Mouse (Mus musculus): ENCODE measurements at regions not wholly inside any gene's neighbourhood (a gene's known extent, or its start where the extent isn't known, plus 50 kb on each side); places are given as distances from the start of the nearest gene placed in this dataset.
"Not testable (repeated sequence)": the region's sequence is repeated elsewhere in the genome, so short reads cannot be mapped to it uniquely, and the experiment has no call there.

DNA sequence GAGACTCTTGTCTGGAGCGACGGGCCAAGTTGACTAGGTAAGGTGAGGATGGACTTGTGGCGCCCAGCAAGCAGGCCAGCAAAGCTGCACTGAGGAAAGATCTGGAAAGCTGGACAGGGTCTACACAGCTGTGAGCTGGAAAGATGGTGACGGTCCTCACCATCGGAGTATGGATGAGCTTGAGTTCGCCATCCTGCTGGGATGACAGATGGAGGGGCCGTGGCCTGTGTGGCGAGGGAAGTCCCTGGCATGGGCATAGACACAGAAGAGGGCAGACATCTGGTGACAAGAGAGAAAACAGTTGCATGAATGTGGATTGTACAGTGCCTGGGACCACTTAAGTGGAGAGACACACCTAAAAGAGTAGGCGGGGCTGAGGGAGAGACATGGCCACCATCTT, 57.6 kb downstream of the Tmem270 start:
- no peak for DNase-seq

- no peak for DNase-seq
These were observed 58.0 kb downstream of the Tmem270 start for GRCm38 (mm10) chr5:134848571-134848970.

GRCm38 (mm10) chr5:134845416-134845815, 61.1 kb downstream of the Tmem270 start:
- no peak for DNase-seq

GRCm38 (mm10) chr5:134844216-134844615, 62.3 kb downstream of the Tmem270 start:
- not testable (repeated sequence) for DNase-seq

DNA sequence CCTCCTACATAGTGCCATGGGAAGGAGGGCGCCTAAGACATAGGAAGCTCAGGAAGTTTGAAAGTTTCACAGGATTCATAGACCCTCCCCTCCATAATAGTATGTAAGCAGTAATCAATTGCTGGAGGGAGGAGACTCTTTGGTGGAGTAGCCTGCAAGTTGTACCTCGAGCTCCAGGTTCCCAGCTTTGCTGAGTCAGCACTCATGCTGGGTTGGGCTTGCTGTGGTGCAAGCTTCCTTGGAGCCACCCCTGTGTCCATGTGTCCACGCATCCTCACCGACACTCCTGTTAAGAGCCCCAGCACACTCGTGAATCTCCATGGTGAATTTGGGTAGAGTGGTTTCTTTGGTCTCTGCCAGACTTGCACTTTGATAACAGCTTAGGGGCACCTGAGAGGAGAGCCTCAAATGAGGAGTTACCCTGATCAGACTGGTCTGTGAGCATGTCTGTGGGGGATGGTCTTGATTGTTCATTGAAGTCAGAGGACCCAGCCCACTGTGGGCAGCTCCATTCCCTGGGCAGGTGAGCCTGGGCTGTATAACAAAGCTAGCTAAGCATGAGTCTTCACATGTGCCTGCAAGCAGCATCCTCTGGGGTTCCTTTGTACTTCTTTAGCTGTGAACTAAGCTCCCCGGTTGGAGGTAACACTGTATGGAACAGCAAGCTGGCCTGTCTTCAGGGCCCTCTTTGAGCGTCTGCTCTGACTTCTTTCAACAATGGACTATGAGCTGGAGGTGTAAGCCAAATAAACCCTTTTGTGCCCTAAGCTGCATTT, 65.1 kb downstream of the Tmem270 start:
- no peak for DNase-seq

DNA sequence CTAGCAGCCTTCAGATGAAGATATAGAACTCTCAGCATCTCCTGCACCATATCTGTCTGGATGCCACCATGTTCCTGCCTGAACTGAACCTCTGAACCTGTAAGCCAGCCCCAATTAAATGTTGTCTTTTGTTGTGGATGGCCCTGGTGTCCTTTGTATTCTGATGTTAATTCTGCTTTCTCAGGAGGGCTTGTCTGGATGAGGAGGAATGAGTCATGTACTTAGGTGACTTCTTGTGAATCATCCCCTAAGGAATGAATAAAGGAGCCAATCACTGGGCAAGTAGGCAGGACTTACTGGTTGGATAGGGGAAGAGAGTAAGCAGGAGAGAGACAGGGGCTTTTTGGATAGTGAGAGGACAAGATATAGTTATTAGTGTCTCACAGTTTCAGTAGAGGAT, 70.0 kb downstream of the Tmem270 start:
- no peak for DNase-seq

- no peak for DNase-seq
These were observed 73.6 kb downstream of the Tmem270 start for GRCm38 (mm10) chr5:134832896-134833295.

DNA sequence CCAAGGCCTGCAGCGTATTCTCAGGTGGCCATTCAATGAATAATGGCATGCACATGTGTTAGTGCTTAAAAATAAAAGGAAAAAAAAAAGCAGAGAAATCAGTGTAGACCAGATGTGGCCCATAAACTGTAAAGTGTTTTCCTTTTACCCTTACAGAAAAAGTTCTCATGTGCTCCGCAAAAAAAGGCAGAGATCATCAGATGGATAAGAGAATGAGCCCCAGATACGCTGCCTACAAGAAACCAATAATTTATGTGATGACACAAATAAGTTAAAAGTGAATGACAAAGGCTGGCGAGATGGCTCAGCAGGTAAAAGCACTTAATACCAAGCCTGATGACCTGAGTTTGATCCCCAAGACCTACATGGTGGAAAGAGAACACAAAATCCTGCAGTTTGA, 70.5 kb upstream of the Eln start:
- DNase-seq = no peak

DNA sequence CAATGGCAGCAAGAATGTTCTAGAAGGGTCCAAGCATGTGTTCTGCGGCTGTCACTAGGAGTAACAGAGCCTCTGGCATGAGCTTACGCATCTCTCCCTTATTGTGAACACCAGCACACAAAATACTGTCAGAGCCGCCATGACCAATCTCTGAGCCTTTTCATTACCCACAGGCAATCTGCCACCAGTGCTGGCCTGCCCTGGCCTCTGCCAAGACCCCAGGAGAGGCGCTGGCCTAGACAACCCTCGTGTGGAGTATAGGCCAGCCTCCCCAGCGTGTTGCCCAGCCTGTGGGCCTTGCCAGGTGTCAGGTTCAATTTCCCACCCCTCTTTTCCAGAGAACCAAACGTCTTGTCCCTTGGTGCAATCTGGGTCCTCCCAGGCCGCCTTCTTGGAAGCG, 62.0 kb upstream of the Eln start:
- DNase-seq = no peak

DNA sequence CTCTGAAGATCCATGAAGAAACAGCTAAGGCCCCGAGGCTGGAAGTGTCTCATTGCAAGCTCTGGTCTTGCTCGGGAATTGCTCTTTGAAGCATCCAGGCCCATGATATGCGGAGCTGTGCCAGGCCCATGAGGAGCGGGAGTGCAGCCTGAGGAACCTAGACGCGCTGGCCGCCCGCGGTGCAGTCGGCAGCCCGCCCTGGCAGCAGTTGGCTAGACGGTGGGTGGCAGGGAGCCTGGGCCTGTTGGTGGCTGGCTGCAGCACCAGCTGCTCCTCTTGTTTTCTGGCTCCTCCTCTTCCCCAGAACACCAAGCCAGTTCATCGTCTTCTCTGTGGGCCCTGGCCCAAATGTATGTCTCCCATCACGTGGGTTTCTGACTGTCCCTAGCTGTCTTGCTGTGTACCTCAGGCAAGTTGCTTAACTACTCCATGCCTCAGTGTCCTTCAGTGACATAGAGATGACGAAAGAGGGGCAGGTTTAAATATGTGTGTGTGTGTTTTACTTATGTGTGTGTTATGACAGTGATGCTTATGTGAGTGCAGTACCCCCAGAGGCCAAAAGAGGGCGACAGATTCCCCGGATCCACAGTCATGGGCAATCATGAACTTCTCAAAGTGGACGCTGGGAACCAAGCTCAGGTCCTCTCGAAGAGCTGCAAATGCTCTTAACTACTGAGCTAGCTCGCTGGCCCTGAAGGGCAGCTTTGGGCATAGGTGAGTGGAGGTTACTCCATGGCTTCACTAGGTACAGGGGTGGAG, 57.3 kb upstream of the Eln start:
- DNase-seq = no peak

DNA sequence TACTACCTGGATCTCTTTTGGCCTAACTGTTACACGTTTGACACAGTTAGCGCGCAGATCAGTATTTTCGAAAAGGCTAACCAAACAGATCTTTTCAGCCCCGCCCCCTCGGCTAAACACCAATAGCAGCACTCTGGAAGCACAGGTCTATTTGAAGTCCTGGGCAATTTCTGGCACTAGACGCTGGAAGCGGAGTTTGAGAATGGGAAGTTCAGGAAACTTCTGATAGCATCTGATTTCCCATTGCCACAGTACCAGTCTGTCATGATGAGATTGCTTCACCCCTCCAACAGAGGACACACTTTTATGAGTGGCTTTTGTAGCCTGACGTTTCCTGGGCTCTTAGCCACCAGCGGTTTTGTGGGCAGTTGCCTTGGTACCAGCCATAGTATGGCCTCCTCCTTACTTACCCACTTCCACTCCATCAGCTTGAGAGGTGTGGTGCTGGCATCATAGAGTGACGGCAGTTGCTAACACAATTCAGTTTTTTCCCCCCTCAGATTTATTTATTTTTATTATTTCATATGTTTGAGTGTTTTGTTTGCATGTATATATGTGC, 55.1 kb upstream of the Eln start:
- no peak for DNase-seq

DNA sequence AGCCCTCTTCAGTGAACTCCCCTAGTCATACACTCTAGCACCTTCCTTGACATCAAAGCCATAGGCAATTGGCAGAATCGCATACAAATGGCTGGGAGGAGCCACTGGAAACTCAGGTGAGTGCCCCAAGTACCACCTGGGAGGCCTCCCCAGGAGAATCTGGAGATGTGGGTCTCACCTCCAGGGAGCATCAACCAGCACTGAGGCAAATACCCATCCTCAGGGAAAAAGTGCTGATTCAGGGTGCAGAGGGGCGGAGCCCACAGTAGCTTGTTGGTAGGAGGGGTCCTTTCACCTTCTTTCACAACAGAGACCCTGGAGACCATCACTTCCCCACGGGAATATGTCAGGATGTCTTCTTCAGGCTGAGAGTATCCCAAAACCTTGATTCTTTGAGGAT, 53.4 kb upstream of the Eln start:
- DNase-seq = no peak

GRCm38 (mm10) chr5:134799911-134800310, 52.8 kb upstream of the Eln start:
- no peak for DNase-seq

- DNase-seq = peak; percentile 21
These were observed 50.6 kb upstream of the Eln start for GRCm38 (mm10) chr5:134797688-134798094.
